Mouse (Mus musculus) cerebellum, adult (tissue): ENCODE data around the gene Dusp9.
A peak's percentile ranks its signal among the peaks of the same experiment; 100 is the strongest.

Experiments used
- ATAC-seq: cut with Nextera tagmentation; 2 replicates; pipeline ENCODE4 v1.9.2; 2017; ENCODE audit warnings: mild to moderate bottlenecking, moderate library complexity, mixed read lengths; ENCODE audit not compliant: insufficient number of reproducible peaks, low FRiP score, low TSS enrichment

Gene Dusp9

DNA sequence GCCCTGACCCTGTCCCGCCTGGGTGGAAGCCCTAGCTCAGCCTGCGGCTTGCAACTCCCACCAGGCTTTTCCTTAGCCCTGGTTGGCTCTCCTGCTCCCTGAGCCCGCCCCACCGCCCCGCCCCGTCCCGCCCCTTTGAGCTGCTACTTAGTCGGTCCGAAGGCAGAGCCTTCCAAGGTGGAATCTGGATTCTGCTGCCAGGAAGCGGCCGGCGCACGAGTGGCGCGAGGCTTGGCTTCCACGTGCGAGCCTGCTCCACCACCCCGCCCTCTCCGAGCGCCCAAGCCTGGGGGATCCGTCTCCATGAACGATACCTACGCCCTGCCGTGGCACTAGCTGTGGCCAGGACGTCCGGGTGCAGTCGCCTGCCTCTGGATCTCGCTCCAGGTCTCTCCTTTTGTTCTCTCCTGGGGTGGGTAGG, at the start of gene Dusp9:
Gene Dusp9 (plus strand): TSS at position 165 of the 421 bp plus-strand sequence.
- no peak for ATAC-seq

DNA sequence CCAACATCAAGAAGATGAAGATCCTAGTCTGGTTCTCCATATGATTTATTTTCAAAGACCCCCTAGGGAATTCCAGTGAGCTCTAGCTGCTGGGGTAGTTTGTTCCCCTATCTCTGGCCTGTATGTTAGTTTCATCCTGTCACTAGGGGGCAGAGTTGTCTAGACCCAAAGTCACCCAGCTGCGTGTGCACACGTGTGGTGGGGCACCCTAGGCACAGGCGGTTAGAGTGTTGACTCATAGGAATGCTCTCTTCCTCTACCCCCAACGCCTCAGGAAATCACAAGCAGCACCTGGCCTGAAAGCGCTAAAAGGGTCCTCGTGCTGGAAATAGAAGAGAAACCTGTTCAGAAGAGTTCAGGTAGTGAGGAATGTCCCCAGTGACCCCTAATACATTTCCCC, 46.0 kb upstream of the Dusp9 start:
- no peak; the same call in 1 of the 2 replicates for ATAC-seq

DNA sequence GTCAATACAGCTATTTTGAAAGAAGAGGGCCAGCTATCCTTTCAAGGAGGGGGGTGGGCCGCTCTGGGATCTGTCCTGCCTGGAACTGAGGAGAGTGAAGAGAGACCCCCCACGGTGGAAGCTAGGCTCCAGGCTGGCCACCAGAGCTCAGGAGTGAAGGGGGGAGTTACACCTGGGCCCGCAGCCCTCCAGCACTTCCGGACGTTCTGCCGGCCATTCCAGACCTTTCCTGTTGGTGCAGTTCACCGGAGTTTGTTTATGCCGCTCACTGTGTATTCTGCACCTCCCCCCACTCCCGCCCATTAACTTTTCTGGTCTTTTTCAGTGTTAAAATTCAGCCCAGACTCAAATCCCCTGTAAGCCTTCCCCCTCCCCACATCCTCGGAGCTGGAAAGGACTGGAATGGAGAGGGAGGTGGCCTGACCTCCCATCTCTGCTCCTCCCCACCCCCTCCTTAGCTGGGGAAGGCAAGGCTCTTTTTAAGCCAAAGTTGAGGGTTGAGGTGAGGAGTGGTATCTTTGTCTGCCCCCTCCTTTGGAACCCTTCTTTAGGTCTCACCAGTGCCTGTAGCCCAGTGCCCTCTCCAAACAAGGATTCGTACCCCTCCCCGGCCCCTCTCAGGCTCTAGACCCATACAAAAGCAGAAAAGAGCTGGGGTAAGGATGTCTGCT, 44.6 kb upstream of the Dusp9 start:
- ATAC-seq = no peak

DNA sequence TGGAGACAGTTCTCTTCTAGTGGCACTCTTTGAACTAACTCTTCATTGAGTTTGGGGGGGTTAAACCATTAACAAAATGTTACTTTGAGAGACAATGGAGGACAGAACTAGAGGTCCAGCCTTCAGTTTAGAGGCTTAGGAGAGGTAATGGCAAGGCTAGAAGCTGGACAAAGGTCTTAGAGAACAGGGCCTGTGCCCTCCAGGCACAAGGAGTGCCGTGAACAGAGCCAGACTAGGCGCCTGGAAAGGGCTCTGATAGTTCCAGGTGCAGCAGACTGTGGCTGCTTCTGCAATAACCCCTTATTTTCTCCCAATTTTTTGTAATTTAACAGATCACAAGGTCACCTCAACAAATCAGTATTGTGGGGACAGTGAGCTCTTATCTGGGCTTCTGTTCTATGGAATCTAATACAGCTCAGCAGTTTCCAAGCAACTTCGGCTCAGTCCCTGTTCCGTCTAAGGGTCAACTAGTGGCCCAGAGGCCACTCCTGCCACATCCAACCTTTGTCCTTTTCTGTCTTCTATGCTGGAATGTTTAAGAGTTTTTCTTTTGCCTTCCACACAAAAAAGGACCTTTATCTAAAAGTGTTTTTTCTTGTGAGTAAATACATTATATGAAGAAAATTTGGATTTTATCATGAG, 43.8 kb upstream of the Dusp9 start:
- no peak for ATAC-seq

DNA sequence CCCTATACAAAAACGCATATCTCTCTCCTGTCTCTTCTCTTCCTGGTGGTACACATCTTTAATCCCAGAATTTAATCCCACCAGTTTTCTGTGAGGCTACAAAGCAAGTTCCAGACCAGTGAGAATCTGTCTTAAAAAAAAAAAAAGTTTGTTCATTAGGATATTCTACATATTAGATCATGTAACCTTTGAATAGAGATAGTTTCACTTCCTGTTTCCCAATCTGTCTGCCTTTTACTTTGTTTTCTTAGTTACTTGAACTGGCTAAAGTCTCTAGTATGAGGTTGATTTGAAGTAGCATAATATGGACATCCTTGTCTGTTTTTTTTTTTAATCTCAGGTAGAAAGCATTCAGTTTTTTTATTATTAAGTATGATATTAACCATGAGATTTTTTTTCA, 37.8 kb upstream of the Dusp9 start:
- no peak for ATAC-seq

DNA sequence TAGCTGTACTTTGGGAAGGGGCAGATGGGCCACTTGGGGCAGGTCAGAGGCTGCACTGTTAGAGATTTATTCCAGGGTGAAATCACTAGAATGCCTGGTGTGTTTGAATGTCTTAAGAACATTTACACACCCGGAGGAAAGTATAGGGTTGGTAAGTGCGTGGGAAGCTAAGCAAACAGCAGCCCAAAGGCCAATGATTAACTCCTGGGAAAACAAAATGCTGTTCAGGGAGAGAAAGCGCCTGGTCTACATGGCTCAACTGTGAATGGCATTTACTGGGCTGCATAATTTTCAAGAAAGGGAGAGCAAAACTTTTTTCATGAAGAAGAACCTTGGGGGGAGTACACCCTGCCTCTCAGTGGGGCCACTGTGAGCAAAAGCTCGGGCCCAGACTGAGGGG, 25.6 kb upstream of the Dusp9 start:
- ATAC-seq = no peak

DNA sequence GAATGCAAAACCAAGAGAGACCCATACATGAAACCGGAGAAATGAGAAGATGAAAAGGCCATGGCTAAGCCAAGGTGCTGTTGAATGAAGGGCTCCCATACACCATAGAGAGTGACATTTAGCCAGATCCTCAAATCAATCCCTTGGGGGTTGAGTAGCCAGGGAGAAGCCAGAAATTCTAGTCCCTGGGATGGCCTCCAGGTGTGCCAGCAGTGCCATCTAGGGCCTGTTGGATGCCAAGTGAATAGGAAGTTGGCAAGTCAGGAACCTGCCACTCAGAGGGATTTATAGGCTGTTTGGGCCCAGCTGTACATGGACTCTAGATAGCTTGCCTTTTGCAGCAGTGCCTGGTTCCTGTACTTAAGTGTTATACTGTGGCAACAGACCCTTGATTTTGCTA, 23.3 kb upstream of the Dusp9 start:
- no peak for ATAC-seq

DNA sequence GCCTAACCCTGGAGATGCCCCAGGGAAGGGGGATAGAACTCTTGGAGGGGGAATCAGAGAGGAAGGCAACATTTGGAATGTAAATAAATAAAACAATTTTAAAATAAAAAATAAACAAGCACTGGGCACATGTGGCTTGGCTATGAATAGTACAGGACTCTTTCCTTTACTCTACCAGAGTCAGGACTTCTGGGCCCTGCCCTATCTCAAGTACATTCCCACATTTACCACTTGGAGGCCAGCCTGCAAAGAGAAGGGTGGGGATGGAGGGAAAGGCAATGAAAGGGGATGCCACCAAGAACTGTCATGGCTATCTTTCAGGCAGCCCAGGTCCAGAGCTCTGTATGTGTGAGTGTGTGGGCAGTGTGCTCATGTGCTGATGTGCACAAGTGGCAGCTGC, 19.8 kb upstream of the Dusp9 start:
- ATAC-seq = no peak

DNA sequence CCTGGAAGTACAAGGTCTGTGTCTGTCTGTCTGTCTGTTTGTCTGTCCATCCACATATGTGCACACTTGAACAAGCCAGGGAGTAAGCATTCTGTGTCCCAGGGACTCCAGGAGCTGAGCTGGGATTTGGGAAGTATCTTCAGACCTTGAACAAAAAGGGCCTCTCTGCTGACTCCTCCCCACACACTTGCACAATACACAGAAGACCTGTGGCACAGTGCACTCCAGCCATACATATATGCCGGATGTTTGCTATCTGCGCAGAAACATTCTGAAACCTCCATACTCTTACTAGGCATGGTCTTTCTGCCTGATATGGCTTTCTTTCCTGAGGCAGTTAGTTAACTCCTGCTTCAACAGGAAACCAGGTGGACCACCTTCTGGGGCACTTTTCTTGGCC, 19.3 kb upstream of the Dusp9 start:
- no peak for ATAC-seq

DNA sequence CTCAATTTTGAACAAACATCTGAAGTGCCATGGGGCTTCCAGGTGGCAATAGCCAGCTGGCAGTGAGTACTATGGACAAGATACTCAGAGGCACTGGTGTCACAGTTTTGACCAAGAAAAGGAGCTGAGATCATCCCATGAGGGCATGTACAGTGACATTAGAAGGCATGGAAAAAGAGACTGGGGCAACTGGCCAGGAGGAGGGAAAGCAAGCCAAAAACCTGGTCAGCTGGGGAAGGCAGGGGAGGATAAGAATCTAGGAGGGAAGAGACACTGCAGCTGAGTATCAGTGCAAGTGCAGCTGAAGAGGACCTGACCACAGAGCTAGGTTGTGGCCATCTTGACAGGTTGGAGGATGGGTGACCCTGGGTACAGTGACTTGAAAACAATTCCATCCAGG, 12.2 kb upstream of the Dusp9 start:
- ATAC-seq = no peak

DNA sequence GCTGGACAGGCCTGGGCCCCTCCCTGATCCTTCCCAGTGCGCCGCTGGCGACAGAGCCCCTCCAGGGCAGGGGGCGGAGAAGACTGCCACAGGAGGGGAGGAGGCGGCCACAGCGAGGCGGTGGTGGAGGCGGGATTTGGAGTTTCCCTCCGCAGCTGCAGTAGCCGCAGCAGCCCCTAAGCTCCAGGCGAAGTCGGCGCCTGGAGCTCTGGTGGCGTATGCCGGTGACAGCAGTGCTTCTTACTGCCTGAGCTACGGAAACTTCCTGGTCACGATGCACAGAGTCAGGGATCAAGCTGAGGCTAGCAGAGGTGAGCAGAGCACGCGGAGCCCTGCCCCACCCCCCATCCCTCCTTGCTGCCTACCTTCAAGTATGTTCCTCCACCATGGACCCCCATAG, 3.8 kb upstream of the Dusp9 start:
- no peak for ATAC-seq

DNA sequence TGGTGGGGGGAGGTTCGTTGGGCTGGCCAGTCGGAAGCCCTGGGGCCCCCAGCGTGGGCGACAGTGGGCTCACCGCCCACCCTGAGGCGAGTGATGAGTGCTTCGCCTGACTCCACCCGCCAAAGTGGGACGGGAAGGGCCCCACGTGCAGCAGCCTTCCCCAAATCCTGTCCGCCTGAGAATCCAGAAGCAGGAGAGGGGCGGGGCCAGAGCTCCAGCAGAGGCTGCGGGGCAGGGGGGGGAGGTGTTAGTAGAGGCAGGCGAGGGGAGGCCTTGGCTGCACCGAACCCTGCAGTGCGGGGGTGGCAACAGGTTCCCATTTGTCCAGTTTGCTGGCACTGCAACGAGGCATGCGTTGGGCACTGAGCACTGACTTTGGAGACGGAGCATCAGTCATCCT, 1.8 kb upstream of the Dusp9 start:
- ATAC-seq = no peak

DNA sequence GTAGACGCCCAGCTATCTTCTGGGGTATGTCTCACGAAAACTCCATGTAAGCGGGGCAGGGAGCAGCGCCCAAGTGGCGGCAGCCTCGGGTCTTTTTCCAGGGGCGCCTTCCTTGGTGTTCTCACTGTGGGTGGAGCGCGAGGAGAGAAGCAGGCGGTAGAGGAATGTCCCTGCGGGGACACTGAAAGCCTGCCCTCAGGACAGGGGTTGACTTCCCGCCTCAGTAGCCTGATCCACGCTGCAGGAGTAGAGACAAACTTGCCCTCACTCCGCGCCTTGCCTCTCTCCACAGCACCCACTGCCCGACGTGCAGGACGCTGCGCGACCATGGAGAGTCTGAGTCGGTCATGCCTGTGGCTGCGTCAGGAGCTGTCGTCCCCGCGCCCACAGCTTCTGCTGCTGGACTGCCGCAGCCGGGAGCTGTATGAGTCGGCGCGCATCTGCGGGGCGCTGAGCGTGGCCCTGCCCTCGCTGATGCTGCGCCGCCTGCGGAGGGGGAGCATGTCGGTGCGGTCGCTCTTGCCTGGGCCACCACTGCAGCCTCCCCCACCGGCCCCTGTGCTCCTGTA, 766 bp downstream of the Dusp9 start:
- no peak for ATAC-seq

DNA sequence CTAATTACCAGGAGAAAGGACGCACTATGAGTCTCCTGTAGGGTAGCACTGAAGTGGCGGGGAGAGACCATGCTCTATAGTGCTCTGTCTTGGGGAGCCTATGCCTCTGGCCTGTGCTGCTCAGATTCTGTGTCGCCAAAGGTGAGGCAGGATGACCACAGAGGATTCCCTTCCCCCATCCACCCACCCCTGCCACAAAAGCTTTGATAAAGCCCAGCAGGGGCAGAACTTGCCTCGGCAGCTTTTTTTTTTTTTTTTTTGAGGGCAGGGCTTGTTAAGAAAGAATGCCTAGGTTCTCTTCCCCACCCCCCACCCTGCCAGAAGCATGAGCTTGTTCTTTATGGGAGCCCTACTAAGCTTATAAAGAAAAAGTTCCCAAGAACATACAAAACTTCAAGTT, 5.9 kb downstream of the Dusp9 start:
- ATAC-seq = no peak

DNA sequence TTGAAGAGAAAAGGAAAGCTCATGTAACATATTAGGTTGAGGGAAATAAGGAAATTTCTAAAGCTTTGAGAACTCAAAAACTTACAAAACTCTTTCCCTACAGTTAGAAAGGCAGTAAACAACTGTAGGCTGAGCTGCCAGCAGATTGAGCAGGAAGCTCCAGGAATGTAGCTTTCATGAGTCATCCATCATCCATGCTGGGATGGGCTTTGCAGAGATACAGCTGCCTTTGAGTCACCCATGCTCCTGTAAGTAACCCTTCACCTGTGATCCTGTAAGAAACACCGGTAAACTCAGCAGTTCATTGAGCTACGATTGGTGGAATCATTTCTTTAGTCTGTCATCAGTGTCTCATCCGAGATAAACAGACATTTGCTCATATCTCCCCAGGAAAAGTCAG, 11.7 kb downstream of the Dusp9 start:
- ATAC-seq = no peak

DNA sequence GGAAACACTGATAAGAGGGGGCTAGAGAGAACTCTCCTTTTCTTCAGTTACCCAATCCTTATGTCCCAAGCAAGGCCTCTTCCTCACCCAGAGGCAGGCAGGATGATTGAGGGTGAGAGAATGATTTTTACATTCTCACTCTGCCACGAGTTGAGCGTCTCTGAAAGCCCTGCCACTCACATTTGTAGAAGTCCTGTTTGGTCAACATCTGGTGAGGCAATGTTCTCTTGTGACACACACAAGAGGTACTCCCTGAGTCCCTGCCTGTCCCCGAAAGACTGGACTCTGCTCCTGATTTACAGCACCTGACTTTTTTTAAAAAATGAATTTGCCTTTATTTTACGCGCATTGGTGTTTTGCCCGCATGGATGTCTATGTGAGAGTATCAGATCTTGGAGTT, 14.2 kb downstream of the Dusp9 start:
- no peak for ATAC-seq

DNA sequence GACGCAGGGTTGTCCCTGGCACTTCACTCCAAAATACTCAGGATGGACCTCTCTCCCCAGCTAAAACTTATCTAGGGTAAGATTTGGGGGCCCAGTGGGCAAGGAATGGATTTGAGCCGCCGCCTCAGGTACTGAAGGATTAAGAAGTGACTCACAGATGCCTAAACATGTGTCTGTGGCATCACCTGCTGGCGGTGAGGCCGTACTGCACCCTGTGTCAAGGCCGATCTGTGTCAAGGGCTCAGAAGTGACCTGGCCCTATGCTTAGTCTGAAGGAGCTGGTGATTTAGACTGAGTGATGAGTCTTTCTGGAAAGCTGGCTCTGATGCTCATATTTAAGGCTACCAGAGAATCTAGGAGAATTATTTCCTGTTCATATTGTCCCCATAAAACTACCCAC, 15.0 kb downstream of the Dusp9 start:
- peak; percentile 61; the same call in 1 of the 2 replicates for ATAC-seq

DNA sequence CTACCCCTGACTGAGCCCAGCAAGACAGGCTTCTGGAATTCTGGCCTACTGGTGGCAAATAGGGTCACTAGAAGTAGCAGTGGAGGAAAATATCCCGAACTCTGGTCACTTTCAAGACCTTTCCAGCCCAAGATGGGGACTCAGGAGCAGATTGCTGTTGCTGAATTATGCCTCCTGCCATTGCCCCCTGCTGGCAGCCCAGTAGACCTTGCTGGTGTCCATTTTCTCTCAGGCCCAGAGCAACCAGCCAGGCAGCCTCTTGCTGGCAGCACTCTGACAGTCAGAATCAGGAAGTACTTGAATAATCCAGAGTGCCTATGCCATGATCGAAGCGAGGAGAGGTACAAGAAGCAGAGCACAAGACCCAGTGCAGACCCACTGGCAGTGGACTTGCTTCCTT, 16.3 kb downstream of the Dusp9 start:
- ATAC-seq = no peak

DNA sequence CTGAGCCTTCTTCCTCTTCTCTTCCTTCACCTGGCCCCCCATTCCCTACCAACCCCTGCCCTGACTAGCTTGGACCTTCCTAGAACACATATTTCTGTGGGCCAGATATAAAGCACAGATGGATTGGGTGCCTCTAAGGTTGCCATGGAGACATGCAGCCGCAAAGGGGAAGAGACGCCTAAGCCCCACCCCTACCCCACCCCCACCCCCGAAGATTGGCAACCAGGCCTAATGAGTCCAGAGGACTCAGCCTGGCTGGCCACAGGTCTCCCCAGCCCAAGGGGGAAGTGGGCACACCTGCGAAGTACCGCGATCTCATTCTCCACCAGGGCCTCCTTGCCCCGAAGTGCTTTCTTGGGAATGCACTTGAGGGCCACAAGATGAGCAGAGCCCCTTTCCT, 19.2 kb downstream of the Dusp9 start:
- ATAC-seq = no peak

DNA sequence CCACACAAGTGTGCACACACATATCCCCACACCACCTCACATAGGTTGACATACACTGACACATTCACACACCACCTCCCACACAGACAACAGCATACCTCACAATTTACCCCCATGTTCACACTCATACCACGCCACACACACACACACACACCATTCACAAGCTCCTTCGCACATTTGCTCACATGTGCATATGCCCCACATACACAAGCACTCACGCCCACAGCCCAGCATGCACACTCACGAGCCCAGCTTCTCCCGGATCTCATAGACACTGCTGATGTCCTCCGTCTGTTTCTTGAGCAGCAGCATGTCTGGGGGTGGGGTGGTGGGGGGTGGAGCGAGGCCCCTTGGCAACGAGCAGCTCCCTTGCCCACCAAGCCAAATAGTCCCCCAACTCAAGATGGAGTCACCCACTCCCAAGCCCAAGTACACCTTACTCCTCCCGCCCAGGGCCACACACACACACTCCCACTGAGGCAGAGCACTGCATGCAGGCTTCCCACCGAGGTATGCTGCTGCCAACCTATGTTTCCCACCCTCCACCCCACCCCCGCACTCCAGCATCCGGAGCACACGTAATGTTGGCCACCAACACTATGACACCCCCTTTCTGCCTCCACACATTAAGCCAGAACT, 19.8 kb downstream of the Dusp9 start:
- ATAC-seq = no peak

DNA sequence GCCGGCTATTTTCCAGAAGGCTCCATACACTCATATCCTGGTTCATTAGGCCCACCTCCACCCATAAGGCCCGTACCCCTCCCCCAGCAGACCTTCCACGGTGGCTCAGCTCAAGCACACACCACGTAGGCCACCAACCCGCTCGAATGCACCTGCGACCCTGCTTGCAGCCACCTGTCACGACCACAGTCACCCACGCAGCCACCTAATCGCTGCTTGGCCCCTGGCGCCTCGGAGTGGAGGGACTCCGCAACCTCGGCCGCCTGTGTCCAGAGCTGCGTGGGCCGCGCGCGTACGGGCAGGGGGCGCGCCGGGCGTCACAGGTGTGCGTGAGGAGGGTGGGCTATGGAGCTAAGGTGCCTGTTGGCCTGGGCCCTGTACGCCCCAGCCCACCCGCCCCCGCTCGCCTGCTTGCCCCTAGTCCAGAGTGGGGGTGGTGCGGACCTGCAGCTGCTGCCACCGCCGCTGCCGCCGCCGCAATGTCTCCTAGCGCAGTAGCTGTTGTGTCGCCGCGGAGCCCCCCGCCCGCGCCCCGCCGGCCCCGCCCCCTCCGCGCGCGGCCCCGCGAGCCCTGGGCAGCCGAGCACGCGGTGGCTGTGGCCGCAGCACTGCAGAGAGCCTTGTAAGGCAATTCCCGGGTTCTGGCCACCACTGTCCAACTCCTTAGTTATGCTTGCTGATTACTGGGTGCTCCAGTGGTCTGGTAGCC, 20.5 kb downstream of the Dusp9 start, which contains the start of gene Pnck:
Gene Pnck (minus strand): TSS at position 543 of the 709 bp plus-strand sequence.
- ATAC-seq = 0 out of 2 replicates have a peak, but pooled peaks have one; percentile 20
